Mouse (Mus musculus) forebrain, embryonic 13.5 days (tissue): Measurements from ENCODE around the gene Dus2. TPM values are rescaled to one million over a fixed set of nuclear protein-coding genes. Genes with fewer than 3 reads are reported as not detected.

Source experiments
- ATAC-seq: fragments of 200-750 bp; cut with Nextera tagmentation; 2 replicates; pipeline ENCODE4 v1.8.0; 2017
- H3K27ac ChIP-seq: fragments of 300-500 bp; sonication (generic); 2 replicates; pipeline ENCODE4 v1.5.1; 2015; ENCODE audit warnings: inconsistent platforms, mild to moderate bottlenecking, moderate library complexity
- H3K27me3 ChIP-seq: fragments of 300-500 bp; sonication (generic); 2 replicates; pipeline ENCODE4 v1.6.1; 2015; ENCODE audit warnings: mild to moderate bottlenecking, inconsistent platforms
- H3K36me3 ChIP-seq: fragments of 300-500 bp; sonication (generic); 2 replicates; pipeline ENCODE4 v1.6.1; 2015; ENCODE audit warnings: mild to moderate bottlenecking, inconsistent platforms; ENCODE audit not compliant: poor library complexity, severe bottlenecking
- H3K4me1 ChIP-seq: fragments of 300-500 bp; sonication (generic); 2 replicates; pipeline ENCODE4 v1.6.1; 2015; ENCODE audit warnings: inconsistent platforms
- H3K4me2 ChIP-seq: fragments of 300-500 bp; sonication (generic); 2 replicates; pipeline ENCODE4 v1.6.1; 2015; ENCODE audit warnings: inconsistent platforms, mild to moderate bottlenecking, moderate library complexity
- H3K4me3 ChIP-seq: fragments of 300-500 bp; sonication (generic); 2 replicates; pipeline ENCODE4 v1.5.1; 2015; ENCODE audit warnings: mild to moderate bottlenecking, inconsistent platforms
- H3K9ac ChIP-seq: fragments of 300-500 bp; sonication (generic); 2 replicates; pipeline ENCODE4 v1.6.1; 2015; ENCODE audit warnings: mild to moderate bottlenecking, inconsistent platforms
- H3K9me3 ChIP-seq: fragments of 300-500 bp; sonication (generic); replicated peaks from 2 replicates; pipeline ENCODE4 v1.6.1; 2016; ENCODE audit warnings: inconsistent platforms
- WGBS: fragments of 180-500 bp; shearing (Covaris S2); methylation state at CpG from one replicate; pipeline ENCODE4 v1.1.7; 2015; 5-methylcytosine and 5-hydroxymethylcytosine counted together
- microRNA-seq: library from miRNA; unstranded; fragments of <30 nt; microRNA quantifications from one replicate; pipeline ENCODE4, GENCODE M21; 2016
- polyA plus RNA-seq: library from polyadenylated mRNA; unstranded; fragments of >200 nt; fragmentation: Nextera tagmentation; extraction: Ambion mirVana; gene quantifications from 2 replicates; pipeline ENCODE4 v1.2.1, GENCODE M21; 2015

Gene Dus2
- polyA plus RNA-seq, 1 experiment from 2014 or later = 19.0 TPM

- WGBS = 80% methylated on average over 1 of the region's 1 CpGs
- Histone ChIP-seq H3K4me2 (no peak overlapping the region), H3K4me1 (no peaks in the 10 kb centered on the region), H3K4me3 (no peak overlapping the region), H3K27ac (no peak overlapping the region), H3K27me3 (no peaks in the 10 kb centered on the region), H3K36me3 (no peaks in the 10 kb centered on the region), H3K9ac (no peak overlapping the region), H3K9me3 (no peaks in the 10 kb centered on the region)
- ATAC-seq = no peak
These were observed 78.4 kb downstream of the Dus2 start for GRCm38 (mm10) chr8:106069565-106069964.

GRCm38 (mm10) chr8:106072113-106072512 lies 81.0 kb downstream of the Dus2 start:
- Histone ChIP-seq H3K9ac (no peak overlapping the region), H3K4me3 (no peak overlapping the region), H3K4me1 (no peaks in the 10 kb centered on the region), H3K9me3 (no peaks in the 10 kb centered on the region), H3K27me3 (no peaks in the 10 kb centered on the region), H3K27ac (no peak overlapping the region), H3K36me3 (no peaks in the 10 kb centered on the region), H3K4me2 (no peak overlapping the region)
- no peak for ATAC-seq

- Histone ChIP-seq H3K27ac (no peak overlapping the region), H3K36me3 (peaks cover 8% of the 10 kb centered on the region), H3K9me3 (no peaks in the 10 kb centered on the region), H3K4me3 (no peak overlapping the region), H3K27me3 (no peaks in the 10 kb centered on the region), H3K4me1 (no peaks in the 10 kb centered on the region), H3K4me2 (no peak overlapping the region), H3K9ac (no peak overlapping the region)
- no peak for ATAC-seq
These were observed 83.1 kb downstream of the Dus2 start for GRCm38 (mm10) chr8:106074236-106074635.

DNA sequence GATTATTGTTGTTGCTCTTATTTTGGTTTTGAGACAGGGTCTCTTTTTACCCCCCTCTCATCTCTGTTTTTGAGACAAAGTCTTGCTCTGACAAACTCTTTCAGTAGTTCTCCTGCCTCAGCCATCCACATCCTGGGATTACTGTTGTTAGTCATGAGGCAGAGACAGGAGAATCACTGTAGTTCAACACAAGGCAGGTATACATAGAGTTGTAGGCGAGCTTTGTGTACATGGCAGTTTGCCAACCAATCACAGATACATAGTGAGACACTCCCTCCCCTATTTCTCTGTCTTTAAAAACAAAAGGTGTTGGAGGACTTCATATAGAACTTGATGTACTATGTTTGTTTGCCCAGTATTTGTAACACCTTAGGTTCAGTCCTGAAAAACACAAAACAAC lies 83.5 kb downstream of the Dus2 start:
- Histone ChIP-seq H3K9ac (no peak overlapping the region), H3K4me3 (no peak overlapping the region), H3K4me1 (no peaks in the 10 kb centered on the region), H3K9me3 (no peaks in the 10 kb centered on the region), H3K27me3 (no peaks in the 10 kb centered on the region), H3K36me3 (peaks cover 12% of the 10 kb centered on the region), H3K27ac (no peak overlapping the region), H3K4me2 (no peak overlapping the region)
- no peak; the same call in 1 of the 2 replicates for ATAC-seq
- WGBS = 91% methylated on average over 1 of the region's 1 CpGs

- no peak overlapping the region for H3K4me3 ChIP-seq
- H3K36me3 ChIP-seq = peaks cover 12% of the 10 kb centered on the region
- H3K4me2 ChIP-seq = no peak overlapping the region
- WGBS = 83% methylated on average over 9 of the region's 9 CpGs
- no peak overlapping the region for H3K9ac ChIP-seq
- no peaks in the 10 kb centered on the region for H3K27me3 ChIP-seq
- ATAC-seq = peak; percentile 51; the same call in 1 of the 2 replicates
- H3K4me1 ChIP-seq = no peaks in the 10 kb centered on the region
- H3K27ac ChIP-seq = no peak overlapping the region
- H3K9me3 ChIP-seq = no peaks in the 10 kb centered on the region
These were observed 84.2 kb downstream of the Dus2 start for GRCm38 (mm10) chr8:106075161-106075862.

- Histone ChIP-seq H3K9ac (no peak overlapping the region), H3K9me3 (no peaks in the 10 kb centered on the region), H3K27me3 (no peaks in the 10 kb centered on the region), H3K27ac (no peak overlapping the region), H3K4me3 (no peak overlapping the region), H3K4me1 (no peaks in the 10 kb centered on the region), H3K4me2 (no peak overlapping the region), H3K36me3 (peaks cover 12% of the 10 kb centered on the region)
- WGBS = 95% methylated on average over 5 of the region's 5 CpGs
- no peak for ATAC-seq
These were observed 84.7 kb downstream of the Dus2 start for GRCm38 (mm10) chr8:106075863-106076174.

GRCm38 (mm10) chr8:106076612-106077011 lies 85.5 kb downstream of the Dus2 start:
- H3K4me2 ChIP-seq = no peak overlapping the region
- peaks cover 15% of the 10 kb centered on the region for H3K36me3 ChIP-seq
- H3K9me3 ChIP-seq = no peaks in the 10 kb centered on the region
- no peaks in the 10 kb centered on the region for H3K27me3 ChIP-seq
- no peaks in the 10 kb centered on the region for H3K4me1 ChIP-seq
- no peak for ATAC-seq
- WGBS = 84% methylated on average over 5 of the region's 5 CpGs
- H3K9ac ChIP-seq = no peak overlapping the region
- no peak overlapping the region for H3K27ac ChIP-seq
- H3K4me3 ChIP-seq = no peak overlapping the region

DNA sequence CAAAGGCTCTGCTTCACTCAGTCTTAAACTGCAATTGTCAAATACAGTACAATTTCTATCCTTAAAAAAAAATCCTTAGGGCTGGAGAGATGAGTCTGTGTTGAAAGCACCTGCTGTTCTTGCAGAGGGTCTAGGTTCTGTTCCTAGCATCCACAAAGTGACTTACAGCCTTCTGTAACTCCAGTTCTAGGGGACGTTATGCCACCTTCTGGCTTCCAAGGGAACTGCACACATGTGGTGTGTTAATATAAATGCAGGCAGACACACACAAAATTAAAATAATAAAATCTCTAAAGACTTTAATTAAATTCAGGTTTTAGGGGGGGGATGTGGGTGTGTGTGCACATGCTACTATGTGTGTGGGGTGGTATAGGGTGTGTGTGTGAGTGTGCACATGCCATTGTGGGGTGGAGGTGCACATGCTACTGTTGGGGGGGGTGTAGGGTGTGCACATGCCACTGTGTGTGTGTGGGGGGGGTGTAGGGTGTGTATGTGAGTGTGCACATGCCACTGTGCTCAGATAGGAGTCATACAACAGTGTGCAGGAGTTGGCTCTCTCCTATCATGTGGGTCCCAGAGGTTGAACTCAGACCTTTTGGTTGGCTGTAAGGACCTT lies 86.4 kb downstream of the Dus2 start:
- WGBS = 93% methylated on average over 1 of the region's 1 CpGs
- H3K9me3 ChIP-seq = no peaks in the 10 kb centered on the region
- H3K4me2 ChIP-seq = no peak overlapping the region
- H3K27ac ChIP-seq = no peak overlapping the region
- H3K4me3 ChIP-seq = no peak overlapping the region
- no peak for ATAC-seq
- peaks cover 19% of the 10 kb centered on the region for H3K36me3 ChIP-seq
- H3K4me1 ChIP-seq = no peaks in the 10 kb centered on the region
- H3K27me3 ChIP-seq = no peaks in the 10 kb centered on the region
- no peak overlapping the region for H3K9ac ChIP-seq

GRCm38 (mm10) chr8:106102321-106102720 lies 111.2 kb downstream of the Dus2 start:
- WGBS = 87% methylated on average over 4 of the region's 4 CpGs
- Histone ChIP-seq H3K9me3 (no peaks in the 10 kb centered on the region), H3K27me3 (no peaks in the 10 kb centered on the region), H3K36me3 (peaks cover 35% of the 10 kb centered on the region), H3K27ac (no peak overlapping the region), H3K4me3 (no peak overlapping the region), H3K4me1 (no peaks in the 10 kb centered on the region), H3K9ac (no peak overlapping the region), H3K4me2 (no peak overlapping the region)
- no peak for ATAC-seq

Small RNAs within 50 kb of the gene (microRNA-seq; reads per million reads assigned to microRNA genes)
- not detected for gene Mir7074

Other genes starting within 250 kb of the Dus2 start
- gene Gfod2, start 232.7 kb upstream of the Dus2 start, polyA plus RNA-seq = 64.7 and 65.7 TPM in 2 replicates
- 14.2 and 14.7 TPM in 2 replicates for gene Ranbp10, start 164.0 kb upstream of the Dus2 start, polyA plus RNA-seq
- 0.43 and 1.00 TPM in 2 replicates for gene Tsnaxip1, start 163.6 kb upstream of the Dus2 start, polyA plus RNA-seq
- gene Cenpt, start 138.1 kb upstream of the Dus2 start, polyA plus RNA-seq = 68.8 and 71.4 TPM in 2 replicates
- gene Thap11, start 136.2 kb upstream of the Dus2 start, polyA plus RNA-seq = 65.9 and 68.3 TPM in 2 replicates
- 254 and 295 TPM in 2 replicates for gene Nutf2, start 130.8 kb upstream of the Dus2 start, polyA plus RNA-seq
- gene Edc4, start 110.5 kb upstream of the Dus2 start, polyA plus RNA-seq = 46.4 and 56.9 TPM in 2 replicates
- gene Nrn1l, start 97.8 kb upstream of the Dus2 start, polyA plus RNA-seq = 0.50 and 0.84 TPM in 2 replicates
- gene Pskh1, start 90.9 kb upstream of the Dus2 start, polyA plus RNA-seq = 12.8 and 14.4 TPM in 2 replicates
- 1.9 TPM in 2 replicates for gene Ctrl, start 57.5 kb upstream of the Dus2 start, polyA plus RNA-seq
- gene Psmb10, start 52.9 kb upstream of the Dus2 start, polyA plus RNA-seq = 29.0 and 29.1 TPM in 2 replicates
- gene Lcat, start 48.0 kb upstream of the Dus2 start, polyA plus RNA-seq = 0.61 and 0.69 TPM in 2 replicates
- 6.3 and 7.1 TPM in 2 replicates for gene Slc12a4, start 25.2 kb upstream of the Dus2 start, polyA plus RNA-seq
- gene Dpep3, start 11.9 kb upstream of the Dus2 start, polyA plus RNA-seq = not detected in 2 replicates
- gene Dpep2nb, start 14.6 kb downstream of the Dus2 start, polyA plus RNA-seq = not detected in 2 replicates
- gene Ddx28, start 20.5 kb downstream of the Dus2 start, polyA plus RNA-seq = 19.7 and 20.1 TPM in 2 replicates
- 5.2 TPM in 2 replicates for gene Nfatc3, start 67.5 kb downstream of the Dus2 start, polyA plus RNA-seq
- gene Esrp2, start 145.6 kb downstream of the Dus2 start, polyA plus RNA-seq = 0.16 and 0.23 TPM in 2 replicates
- gene Pla2g15, start 159.1 kb downstream of the Dus2 start, polyA plus RNA-seq = 12.9 and 14.3 TPM in 2 replicates
- 77.2 and 77.9 TPM in 2 replicates for gene Slc7a6, start 177.5 kb downstream of the Dus2 start, polyA plus RNA-seq
- 37.8 and 39.5 TPM in 2 replicates for gene Slc7a6os, start 219.6 kb downstream of the Dus2 start, polyA plus RNA-seq
- 50.4 and 57.8 TPM in 2 replicates for gene Prmt7, start 219.6 kb downstream of the Dus2 start, polyA plus RNA-seq